Mouse (Mus musculus) ES-E14 (cell line): Measurements from ENCODE around the gene Clec1a. TPM values are rescaled to one million over a fixed set of nuclear protein-coding genes. Genes with fewer than 3 reads are reported as not detected.

Experiments
- DNase-seq: peaks from one replicate; pipeline ENCODE4 v3.0.0-alpha.2; 2013; ENCODE audit warnings: low read depth, low spot score
- H3K27ac ChIP-seq: 2 replicates; pipeline ENCODE4 v1.5.1; 2012; ENCODE audit warnings: low read depth, mild to moderate bottlenecking, low read length, moderate library complexity, mixed read lengths; ENCODE audit not compliant: poor library complexity, insufficient read depth, severe bottlenecking
- H3K36me3 ChIP-seq: 2 replicates; pipeline ENCODE4 v1.6.1; 2012; ENCODE audit warnings: mild to moderate bottlenecking, low read length, moderate library complexity, mixed read lengths; ENCODE audit not compliant: control insufficient read depth, poor library complexity, insufficient read depth, severe bottlenecking
- H3K4me1 ChIP-seq, 2 experiments: fragments of 150-350 bp in 1 of 2; sonication (generic) in 1 of 2; 2 replicates each; pipeline ENCODE4 v1.6.1; 2012; ENCODE audit warnings: low read length in 2 of 2, mild to moderate bottlenecking in 1 of 2, mixed read lengths in 1 of 2; ENCODE audit not compliant: control insufficient read depth in 2 of 2, insufficient read depth in 2 of 2, poor library complexity in 1 of 2
- H3K4me3 ChIP-seq, 2 experiments: fragments of 150-350 bp in 1 of 2; sonication (generic) in 1 of 2; 2 replicates each; pipeline ENCODE4 v1.5.1; 2012; ENCODE audit warnings: low read length in 2 of 2, low read depth in 1 of 2, mild to moderate bottlenecking in 1 of 2, mixed read lengths in 1 of 2; ENCODE audit not compliant: insufficient read depth in 1 of 2, poor library complexity in 1 of 2, severe bottlenecking in 1 of 2
- H3K9ac ChIP-seq: 2 replicates; pipeline ENCODE4 v1.6.1; 2012; ENCODE audit warnings: low read depth, mild to moderate bottlenecking, low read length, mixed read lengths; ENCODE audit not compliant: poor library complexity, insufficient read depth, severe bottlenecking
- H3K9me3 ChIP-seq: fragments of 150-350 bp; sonication (generic); 2 replicates; pipeline ENCODE4 v1.6.1; 2012; ENCODE audit warnings: low read depth, mild to moderate bottlenecking, low read length; ENCODE audit not compliant: control insufficient read depth, insufficient read depth
- CHD2 ChIP-seq: IDR thresholded peaks from 2 replicates; pipeline ENCODE4 v1.6.1; 2014; ENCODE audit warnings: mild to moderate bottlenecking, low read depth, low read length, inconsistent platforms
- HCFC1 ChIP-seq: IDR thresholded peaks from 2 replicates; pipeline ENCODE4 v1.6.1; 2012; ENCODE audit warnings: low read length, inconsistent platforms, borderline replicate concordance; ENCODE audit not compliant: insufficient read depth
- MAFK ChIP-seq: IDR thresholded peaks from 2 replicates; pipeline ENCODE4 v1.6.1; 2014; ENCODE audit warnings: mild to moderate bottlenecking, low read depth, low read length, inconsistent platforms; ENCODE audit not compliant: insufficient read depth
- ZC3H11A ChIP-seq: IDR thresholded peaks from 2 replicates; pipeline ENCODE4 v1.6.1; 2012; ENCODE audit warnings: low read depth, mild to moderate bottlenecking, inconsistent platforms, low read length, borderline replicate concordance
- ZNF384 ChIP-seq: IDR thresholded peaks from 2 replicates; pipeline ENCODE4 v1.6.1; 2012; ENCODE audit warnings: low read depth, low read length, inconsistent platforms
- in situ Hi-C, 2 experiments: fragments of 600-800 bp; cut with MboI; formaldehyde crosslinking; loops; one replicate each; pipeline ENCODE4 v1.15.1; 2025; ENCODE audit warnings: low sequenced_read_pairs in 2 of 2, inconsistent platforms in 1 of 2; ENCODE audit not compliant: unreplicated experiment in 2 of 2
- total RNA-seq: library from RNA; depleted of rRNA; stranded (reverse); fragments of 300-350 nt; gene quantifications from 2 replicates; pipeline ENCODE4 v1.2.3, GENCODE M21; 2012

The Clec1a gene
- total RNA-seq, 1 experiment, result not detected

- Histone ChIP-seq H3K4me1 (no peaks in the 10 kb centered on the region), H3K27ac (no peak overlapping the region), H3K4me3 (no peak overlapping the region), H3K9ac (no peak overlapping the region), H3K9me3 (no peaks in the 10 kb centered on the region), H3K36me3 (no peaks in the 10 kb centered on the region)
- in situ Hi-C loops, result no loop called here
- TF ChIP-seq ZNF384 (no peak), ZC3H11A (no peak)
- DNase-seq, result no peak
Measured at GRCm38 (mm10) chr6:129449743-129450142, 2.1 kb downstream of the Clec1a start.

- no peak overlapping the region for H3K9ac ChIP-seq
- H3K4me1 ChIP-seq, result no peaks in the 10 kb centered on the region
- in situ Hi-C loops, result no loop called here
- no peak overlapping the region for H3K27ac ChIP-seq
- H3K4me3 ChIP-seq, result no peak overlapping the region
- TF ChIP-seq ZNF384, result no peak
- TF ChIP-seq ZC3H11A, result no peak
- H3K36me3 ChIP-seq, result no peaks in the 10 kb centered on the region
- no peaks in the 10 kb centered on the region for H3K9me3 ChIP-seq
- no peak for DNase-seq
Measured at GRCm38 (mm10) chr6:129438033-129438432, 13.8 kb downstream of the Clec1a start.

- Histone ChIP-seq H3K4me3 (no peak overlapping the region), H3K36me3 (no peaks in the 10 kb centered on the region), H3K27ac (no peak overlapping the region), H3K4me1 (no peaks in the 10 kb centered on the region), H3K9me3 (no peaks in the 10 kb centered on the region), H3K9ac (no peak overlapping the region)
- in situ Hi-C loops, result no loop called here
- no peak for DNase-seq
- TF ChIP-seq ZNF384, result no peak
Measured at GRCm38 (mm10) chr6:129436025-129436424, 15.8 kb downstream of the Clec1a start.

- no peak overlapping the region for H3K9ac ChIP-seq
- H3K4me1 ChIP-seq, result no peaks in the 10 kb centered on the region
- TF ChIP-seq HCFC1 (no peak), ZNF384 (no peak), MAFK (no peak), CHD2 (no peak), ZC3H11A (no peak)
- no peak for DNase-seq
- H3K4me3 ChIP-seq, result no peak overlapping the region
- H3K27ac ChIP-seq, result no peak overlapping the region
- in situ Hi-C loops, result no loop called here
- no peaks in the 10 kb centered on the region for H3K36me3 ChIP-seq
- no peaks in the 10 kb centered on the region for H3K9me3 ChIP-seq
Measured at GRCm38 (mm10) chr6:129434239-129434638, 17.6 kb downstream of the Clec1a start.

GRCm38 (mm10) chr6:129427281-129427680 is 24.5 kb downstream of the Clec1a start:
- H3K9me3 ChIP-seq, result no peaks in the 10 kb centered on the region
- H3K9ac ChIP-seq, result no peak overlapping the region
- no peaks in the 10 kb centered on the region for H3K4me1 ChIP-seq
- no peak for DNase-seq
- in situ Hi-C loops, result no loop called here
- no peaks in the 10 kb centered on the region for H3K36me3 ChIP-seq
- H3K27ac ChIP-seq, result no peak overlapping the region
- TF ChIP-seq HCFC1 (no peak), ZC3H11A (no peak), CHD2 (no peak), ZNF384 (no peak), MAFK (no peak)
- no peak overlapping the region for H3K4me3 ChIP-seq
